Mouse (Mus musculus) liver, embryonic 14.5 days (tissue): ENCODE data around the gene Vmn1r44.

ENCODE experiments used
- CTCF ChIP-seq: IDR thresholded peaks from 2 replicates; pipeline ENCODE4 v1.5.1; 2016; ENCODE audit warnings: antibody characterized with exemption, low read depth, control low read depth
- EP300 ChIP-seq: IDR thresholded peaks from 2 replicates; pipeline ENCODE4 v1.6.1; 2016; ENCODE audit warnings: antibody characterized with exemption, low read depth

GRCm38 (mm10) chr6:89863792-89864191 lies 19.7 kb upstream of the Vmn1r44 start:
- no peak for TF ChIP-seq CTCF
- TF ChIP-seq EP300 = no peak
